Mouse (Mus musculus) CH12.LX (cell line): ENCODE results near the gene Vpreb2.

Source experiments
- CTCF ChIP-seq, 2 experiments: IDR thresholded peaks in 1 of 2; conservative IDR thresholded peaks in 1 of 2; 2 replicates each; pipeline ENCODE4 v1.5.1; 2011 to 2012; ENCODE audit warnings: low read depth in 2 of 2, low read length in 2 of 2, improper control_type of control experiment in 1 of 2, inconsistent platforms in 1 of 2, mild to moderate bottlenecking in 1 of 2, moderate library complexity in 1 of 2
- ELF1 ChIP-seq: IDR thresholded peaks from 2 replicates; pipeline ENCODE4 v1.6.1; 2014; ENCODE audit warnings: low read depth, mild to moderate bottlenecking, inconsistent platforms, low read length, improper control_type of control experiment
- EP300 ChIP-seq: IDR thresholded peaks from 2 replicates; pipeline ENCODE4 v1.6.1; 2011; ENCODE audit warnings: low read length, improper control_type of control experiment
- MYC ChIP-seq: IDR thresholded peaks from 2 replicates; pipeline ENCODE4 v1.6.1; 2011; ENCODE audit warnings: low read depth, mild to moderate bottlenecking, improper control_type of control experiment, low read length
- NELFE ChIP-seq: IDR thresholded peaks from 2 replicates; pipeline ENCODE4 v1.6.1; 2011; ENCODE audit warnings: low read depth, low read length, improper control_type of control experiment
- POLR2A ChIP-seq: IDR thresholded peaks from 2 replicates; pipeline ENCODE4 v1.6.1; 2011; ENCODE audit warnings: low read depth, mild to moderate bottlenecking, improper control_type of control experiment, low read length
- RAD21 ChIP-seq: IDR thresholded peaks from 2 replicates; pipeline ENCODE4 v1.6.1; 2011; ENCODE audit warnings: low read depth, mild to moderate bottlenecking, low read length, improper control_type of control experiment, moderate library complexity
- TBP ChIP-seq: conservative IDR thresholded peaks from 2 replicates; pipeline ENCODE4 v1.6.1; 2011; ENCODE audit warnings: low read depth, low read length, improper control_type of control experiment
- ZKSCAN1 ChIP-seq: IDR thresholded peaks from 2 replicates; pipeline ENCODE4 v1.6.1; 2012; ENCODE audit warnings: low read depth, inconsistent platforms, low read length, improper control_type of control experiment, borderline replicate concordance
- ZMIZ1 ChIP-seq: IDR thresholded peaks from 2 replicates; pipeline ENCODE4 v1.6.1; 2012; ENCODE audit warnings: low read depth, mild to moderate bottlenecking, inconsistent platforms, low read length, improper control_type of control experiment

GRCm38 (mm10) chr16:17984231-17984630, 4.0 kb downstream of the Vpreb2 start:
- TF ChIP-seq CTCF (conservative IDR thresholded peaks at IDR 0.05 in 1 of 2, IDR thresholded peaks at IDR 0.05 in 1 of 2; ENCODE audit: low read depth in 2 of 2, low read length in 2 of 2) (no peak), ELF1 (no peak), ZMIZ1 (no peak), TBP (no peak), ZKSCAN1 (no peak), POLR2A (no peak), MYC (no peak), EP300 (no peak), RAD21 (no peak), NELFE (no peak)
